Mouse (Mus musculus) heart, embryonic 15.5 days (tissue): Measurements from ENCODE around the gene Map2k7. TPM values are rescaled to one million over a fixed set of nuclear protein-coding genes. Genes with fewer than 3 reads are reported as not detected.
A peak's percentile ranks its signal among the peaks of the same experiment; 100 is the strongest.
"Not testable (repeated sequence)": the region's sequence is repeated elsewhere in the genome, so short reads cannot be mapped to it uniquely, and the experiment has no call there.

Experiments used
- ATAC-seq: fragments of 200-750 bp; cut with Nextera tagmentation; replicated peaks from 2 replicates; pipeline ENCODE4 v1.8.0; 2017; ENCODE audit warnings: low read depth, moderate TSS enrichment; ENCODE audit not compliant: insufficient number of reproducible peaks, insufficient read depth, low FRiP score
- H3K27ac ChIP-seq: fragments of 300-500 bp; sonication (generic); 2 replicates; pipeline ENCODE4 v1.5.1; 2015; ENCODE audit warnings: mild to moderate bottlenecking, inconsistent platforms
- H3K27me3 ChIP-seq: fragments of 300-500 bp; sonication (generic); 2 replicates; pipeline ENCODE4 v1.6.1; 2015; ENCODE audit warnings: inconsistent platforms
- H3K36me3 ChIP-seq: fragments of 300-500 bp; sonication (generic); 2 replicates; pipeline ENCODE4 v1.6.1; 2015; ENCODE audit warnings: mild to moderate bottlenecking, inconsistent platforms
- H3K4me1 ChIP-seq: fragments of 300-500 bp; sonication (generic); replicated peaks from 2 replicates; pipeline ENCODE4 v1.6.1; 2015; ENCODE audit warnings: inconsistent platforms
- H3K4me2 ChIP-seq: fragments of 300-500 bp; sonication (generic); 2 replicates; pipeline ENCODE4 v1.6.1; 2015; ENCODE audit warnings: inconsistent platforms, mild to moderate bottlenecking, moderate library complexity
- H3K4me3 ChIP-seq: fragments of 300-500 bp; sonication (generic); 2 replicates; pipeline ENCODE4 v1.5.1; 2015; ENCODE audit warnings: mild to moderate bottlenecking, inconsistent platforms
- H3K9ac ChIP-seq: fragments of 300-500 bp; sonication (generic); 2 replicates; pipeline ENCODE4 v1.6.1; 2015; ENCODE audit warnings: mild to moderate bottlenecking, inconsistent platforms
- H3K9me3 ChIP-seq: fragments of 300-500 bp; sonication (generic); replicated peaks from 2 replicates; pipeline ENCODE4 v1.6.1; 2016; ENCODE audit warnings: inconsistent platforms
- WGBS: fragments of 180-500 bp; shearing (Covaris S2); methylation state at CpG from one replicate; pipeline ENCODE4 v1.1.7; 2015; ENCODE audit warnings: mixed read lengths; 5-methylcytosine and 5-hydroxymethylcytosine counted together
- polyA plus RNA-seq: library from polyadenylated mRNA; unstranded; fragments of >200 nt; fragmentation: Nextera tagmentation; extraction: Ambion mirVana; gene quantifications from 2 replicates; pipeline ENCODE4 v1.2.1, GENCODE M21; 2015

Gene Map2k7
- polyA plus RNA-seq, 1 experiment from 2014 or later = 21.0 TPM

GRCm38 (mm10) chr8:4252116-4252760 lies 13.7 kb downstream of the Map2k7 start:
- peaks cover 42% of the 10 kb centered on the region for H3K4me1 ChIP-seq
- H3K36me3 ChIP-seq = peaks cover 17% of the 10 kb centered on the region; the same call in 1 of the 2 replicates
- H3K27me3 ChIP-seq = no peaks in the 10 kb centered on the region
- H3K4me3 ChIP-seq = peak overlapping the region; percentile 77
- WGBS = 35% methylated on average over 8 of the region's 8 CpGs
- no peaks in the 10 kb centered on the region for H3K9me3 ChIP-seq
- H3K27ac ChIP-seq = peak overlapping the region; percentile 13; the same call in 1 of the 2 replicates
- peak overlapping the region; percentile 82 for H3K4me2 ChIP-seq
- no peak for ATAC-seq
- H3K9ac ChIP-seq = peak overlapping the region; percentile 94

DNA sequence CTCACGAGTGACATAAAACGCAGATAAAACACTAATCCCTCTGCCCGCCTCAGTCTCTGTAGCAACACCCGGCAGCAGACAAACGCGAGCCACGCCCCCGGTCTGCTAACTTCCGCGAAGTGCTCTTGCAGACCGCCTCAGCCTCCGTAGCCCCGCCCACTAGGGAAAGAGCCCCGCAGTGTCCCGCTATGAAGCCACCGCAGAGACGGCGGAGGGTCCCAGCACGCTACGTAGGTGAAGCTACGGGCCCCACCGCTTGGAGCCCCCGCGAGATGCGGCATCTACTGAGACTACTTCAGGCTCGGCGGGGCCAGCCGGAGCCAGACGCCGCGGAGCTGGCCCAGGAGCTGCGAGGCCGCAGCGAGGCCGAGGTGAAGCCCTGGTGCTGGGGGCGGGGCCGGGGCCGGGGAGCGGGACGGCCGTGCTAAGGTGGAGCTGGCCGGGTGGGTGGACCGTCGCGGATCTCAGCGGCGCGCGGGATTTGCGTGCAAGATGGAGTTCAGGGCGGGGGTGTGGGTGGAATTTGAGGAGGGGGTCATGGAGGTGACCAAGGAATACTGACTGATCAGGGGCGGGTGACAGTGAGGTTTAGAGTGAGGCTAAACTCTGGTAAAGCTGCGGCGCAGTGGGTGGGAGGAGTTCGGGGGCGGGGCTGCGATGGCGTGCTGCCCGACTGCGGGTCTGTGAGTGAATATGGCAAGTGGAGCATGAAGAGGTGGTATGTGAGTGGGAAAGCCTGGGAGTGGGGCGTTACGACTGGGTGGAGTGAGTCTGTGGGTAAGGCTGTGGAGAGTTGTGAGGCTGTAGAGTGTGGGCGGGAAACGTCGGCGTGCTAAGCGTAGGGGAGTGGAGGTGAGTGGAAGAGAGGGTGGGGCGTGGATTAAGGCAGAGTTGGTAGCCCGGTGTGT lies 14.6 kb downstream of the Map2k7 start, which contains the start of gene Snapc2:
TSS of gene Snapc2 (plus strand) at position 147 of the 908 bp plus-strand sequence.
- Histone ChIP-seq H3K27me3 (no peaks in the 10 kb centered on the region), H3K9me3 (no peaks in the 10 kb centered on the region), H3K27ac (peak within 1 kb of the TSS; percentile 91), H3K4me3 (peak within 1 kb of the TSS; percentile 77), H3K4me1 (peaks cover 50% of the 10 kb centered on the region), H3K36me3 (peaks cover 17% of the 10 kb centered on the region; the same call in 1 of the 2 replicates), H3K4me2 (peak within 1 kb of the TSS; percentile 82), H3K9ac (peak within 1 kb of the TSS; percentile 94)
- peak; percentile 85 for ATAC-seq
- under 1% methylated on average over 69 of the region's 69 CpGs for WGBS

DNA sequence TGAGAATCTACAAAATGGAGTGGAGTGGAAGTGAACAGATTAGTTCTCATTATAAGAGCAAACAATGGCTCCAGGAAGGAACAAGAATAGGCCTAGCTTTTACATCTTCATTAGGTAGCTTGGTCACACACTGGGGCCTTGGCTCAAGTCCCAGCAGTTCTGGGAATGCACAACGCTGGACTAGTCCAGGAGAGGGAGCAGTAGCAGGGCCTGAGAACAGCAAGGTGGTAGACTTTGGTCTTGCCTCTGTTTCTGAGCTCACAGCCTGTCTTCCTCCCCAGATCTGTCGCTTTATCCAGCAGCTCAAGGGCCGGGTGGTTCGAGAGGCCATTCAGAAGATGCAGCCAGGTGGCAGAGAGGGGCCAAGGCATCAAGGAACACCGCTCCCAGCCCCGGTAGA lies 15.5 kb downstream of the Map2k7 start:
- Histone ChIP-seq H3K4me1 (peaks cover 52% of the 10 kb centered on the region), H3K27me3 (no peaks in the 10 kb centered on the region), H3K4me3 (peak overlapping the region; percentile 77), H3K4me2 (peak overlapping the region; percentile 82), H3K36me3 (peaks cover 17% of the 10 kb centered on the region; the same call in 1 of the 2 replicates), H3K27ac (peak overlapping the region; percentile 91; the same call in 1 of the 2 replicates), H3K9ac (0 out of 2 replicates have a peak overlapping the region, but pooled peaks have one; percentile 11), H3K9me3 (no peaks in the 10 kb centered on the region)
- no peak for ATAC-seq
- WGBS = 66% methylated on average over 6 of the region's 6 CpGs

DNA sequence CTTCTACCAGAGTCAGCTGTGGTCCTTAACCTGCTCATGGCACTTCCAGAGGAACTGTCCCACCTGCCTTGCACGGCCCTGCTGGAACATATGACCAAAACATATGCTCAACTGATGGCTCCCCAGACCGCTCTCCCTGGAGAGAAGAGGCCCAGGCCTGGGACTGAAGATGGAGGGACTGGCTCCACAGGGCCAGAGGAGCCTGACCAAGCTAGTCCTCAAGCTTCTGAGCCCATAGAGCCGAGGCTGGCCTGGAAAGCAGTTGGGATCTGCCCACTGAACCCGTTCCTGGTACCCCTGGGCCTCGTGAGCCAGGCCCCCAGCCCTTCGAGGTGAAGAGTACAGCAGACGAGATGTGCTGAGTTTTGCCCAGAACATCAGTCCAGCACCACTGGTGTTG lies 16.9 kb downstream of the Map2k7 start:
- not testable (repeated sequence) for H3K4me3 ChIP-seq, ATAC-seq, H3K9me3 ChIP-seq, H3K27me3 ChIP-seq, H3K4me2 ChIP-seq, H3K9ac ChIP-seq, H3K27ac ChIP-seq
- Histone ChIP-seq H3K36me3 (peaks cover 28% of the 10 kb centered on the region), H3K4me1 (peaks cover 45% of the 10 kb centered on the region)
- 82% methylated on average over 7 of the region's 7 CpGs for WGBS

DNA sequence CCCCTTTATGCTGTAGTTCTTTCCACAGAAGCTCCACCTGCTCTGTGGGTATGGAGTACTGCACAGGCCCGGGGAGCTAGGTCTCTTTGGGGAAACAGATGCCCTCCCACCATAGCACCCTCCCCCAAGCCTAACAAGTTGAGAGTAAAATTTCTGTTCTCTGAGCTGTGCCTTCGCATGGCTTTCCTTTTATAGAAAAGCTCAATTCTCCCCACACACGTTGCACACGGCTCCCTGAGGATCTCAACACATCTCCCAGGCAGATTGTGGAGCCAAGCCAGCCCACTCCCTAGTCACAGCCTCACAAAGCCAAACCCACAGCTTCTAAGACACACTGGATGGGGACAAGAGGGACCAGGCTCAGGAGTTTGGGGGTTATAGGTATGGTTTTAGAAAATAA lies 18.4 kb downstream of the Map2k7 start:
- H3K36me3 ChIP-seq = peaks cover 42% of the 10 kb centered on the region
- H3K27ac ChIP-seq = 0 out of 2 replicates have a peak overlapping the region, but pooled peaks have one; percentile 2
- H3K4me3 ChIP-seq = no peak overlapping the region
- H3K4me2 ChIP-seq = no peak overlapping the region
- H3K9ac ChIP-seq = no peak overlapping the region
- H3K4me1 ChIP-seq = peaks cover 42% of the 10 kb centered on the region
- H3K27me3 ChIP-seq = no peaks in the 10 kb centered on the region
- 39% methylated on average over 4 of the region's 4 CpGs for WGBS
- H3K9me3 ChIP-seq = no peaks in the 10 kb centered on the region
- no peak for ATAC-seq

DNA sequence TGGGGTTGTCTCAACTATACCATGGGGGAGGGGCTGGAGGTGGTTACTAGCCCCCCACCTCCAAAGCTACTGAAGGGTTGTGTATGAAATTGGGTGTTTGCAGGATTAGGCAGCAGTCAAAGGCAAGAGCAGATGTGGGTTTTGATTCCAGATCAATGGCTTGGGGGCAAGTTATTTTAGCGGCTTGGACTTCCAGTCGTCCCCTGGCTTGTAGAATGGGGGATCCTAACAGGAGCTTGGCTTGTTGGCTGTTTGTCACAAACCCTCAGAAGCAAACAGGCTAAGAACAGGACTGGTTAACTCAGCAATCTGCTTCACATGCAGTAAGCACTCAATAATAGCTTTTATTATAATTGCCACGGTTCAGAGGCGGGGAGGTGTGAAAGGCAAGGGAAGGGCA lies 18.8 kb downstream of the Map2k7 start:
- Histone ChIP-seq H3K4me1 (peaks cover 39% of the 10 kb centered on the region), H3K27ac (no peak overlapping the region)
- WGBS = 83% methylated on average over 4 of the region's 4 CpGs

GRCm38 (mm10) chr8:4258233-4258632 lies 19.7 kb downstream of the Map2k7 start:
- peaks cover 48% of the 10 kb centered on the region for H3K36me3 ChIP-seq
- H3K4me1 ChIP-seq = peaks cover 35% of the 10 kb centered on the region
- H3K27ac ChIP-seq = peak overlapping the region; percentile 67
- peak overlapping the region; percentile 96 for H3K4me2 ChIP-seq
- no peaks in the 10 kb centered on the region for H3K9me3 ChIP-seq
- no peaks in the 10 kb centered on the region for H3K27me3 ChIP-seq
- H3K4me3 ChIP-seq = peak overlapping the region; percentile 79
- peak overlapping the region; percentile 71 for H3K9ac ChIP-seq
- WGBS = 4% methylated on average over 35 of the region's 35 CpGs
- peak; percentile 59 for ATAC-seq

More for the DNA sequence above, 18.8 kb downstream of the Map2k7 start:
- Histone ChIP-seq H3K9ac (no peak overlapping the region), H3K4me3 (no peak overlapping the region), H3K27me3 (no peaks in the 10 kb centered on the region), H3K4me2 (peak overlapping the region; percentile 96; the same call in 1 of the 2 replicates), H3K9me3 (no peaks in the 10 kb centered on the region), H3K36me3 (peaks cover 45% of the 10 kb centered on the region)
- ATAC-seq = no peak

- WGBS = under 1% methylated on average over 32 of the region's 32 CpGs
- H3K27ac ChIP-seq = peak overlapping the region; percentile 67
- peak overlapping the region; percentile 71 for H3K9ac ChIP-seq
- peak overlapping the region; percentile 96 for H3K4me2 ChIP-seq
- peaks cover 52% of the 10 kb centered on the region for H3K36me3 ChIP-seq
- H3K4me3 ChIP-seq = peak overlapping the region; percentile 79
- no peaks in the 10 kb centered on the region for H3K9me3 ChIP-seq
- ATAC-seq = peak; percentile 58; the same call in 1 of the 2 replicates
- H3K4me1 ChIP-seq = peaks cover 33% of the 10 kb centered on the region
- no peaks in the 10 kb centered on the region for H3K27me3 ChIP-seq
Observed at GRCm38 (mm10) chr8:4258678-4259077, 20.1 kb downstream of the Map2k7 start.

DNA sequence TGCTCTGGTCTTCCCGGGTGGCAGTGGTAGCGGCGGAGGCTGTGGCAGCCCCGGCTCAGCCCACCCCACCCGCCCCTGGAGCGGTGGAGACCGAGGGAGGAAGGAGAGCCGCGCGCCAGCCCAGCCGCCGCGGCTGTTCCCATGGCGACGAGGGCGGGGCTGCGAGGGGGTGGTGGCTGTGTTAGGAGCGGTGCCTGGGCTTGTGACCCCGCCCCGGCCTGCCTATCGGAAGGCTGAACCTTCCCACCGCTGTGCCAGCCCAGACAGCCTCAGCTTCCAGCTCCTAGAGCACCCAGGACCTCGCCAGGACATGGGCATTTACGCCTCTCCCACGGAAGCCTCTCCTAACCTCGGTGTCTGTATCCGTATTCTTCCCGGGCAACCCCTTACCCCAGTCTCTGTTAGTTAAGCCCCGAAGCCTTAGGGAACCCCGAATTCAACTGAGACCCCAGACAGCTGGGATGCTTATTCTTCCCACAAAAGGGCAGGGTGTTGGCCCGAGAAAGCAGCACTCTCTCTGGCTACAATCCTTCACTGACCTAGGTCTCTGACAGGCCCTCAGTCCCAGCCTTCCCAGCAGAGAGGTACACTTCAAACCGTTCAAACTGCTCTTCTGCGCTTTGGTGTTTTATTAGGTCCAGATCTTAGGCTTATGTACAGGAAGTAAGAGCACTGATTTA lies 20.7 kb downstream of the Map2k7 start, which contains the start of gene Ctxn1:
TSS of gene Ctxn1 (minus strand) at position 150 of the 680 bp plus-strand sequence.
- Histone ChIP-seq H3K9me3 (no peaks in the 10 kb centered on the region), H3K4me3 (peak within 1 kb of the TSS; percentile 79), H3K27ac (peak within 1 kb of the TSS; percentile 67), H3K4me2 (peak within 1 kb of the TSS; percentile 96), H3K36me3 (peaks cover 58% of the 10 kb centered on the region), H3K27me3 (no peaks in the 10 kb centered on the region), H3K4me1 (peaks cover 27% of the 10 kb centered on the region), H3K9ac (peak within 1 kb of the TSS; percentile 71)
- peak; percentile 93 for ATAC-seq
- WGBS = 8% methylated on average over 33 of the region's 33 CpGs

DNA sequence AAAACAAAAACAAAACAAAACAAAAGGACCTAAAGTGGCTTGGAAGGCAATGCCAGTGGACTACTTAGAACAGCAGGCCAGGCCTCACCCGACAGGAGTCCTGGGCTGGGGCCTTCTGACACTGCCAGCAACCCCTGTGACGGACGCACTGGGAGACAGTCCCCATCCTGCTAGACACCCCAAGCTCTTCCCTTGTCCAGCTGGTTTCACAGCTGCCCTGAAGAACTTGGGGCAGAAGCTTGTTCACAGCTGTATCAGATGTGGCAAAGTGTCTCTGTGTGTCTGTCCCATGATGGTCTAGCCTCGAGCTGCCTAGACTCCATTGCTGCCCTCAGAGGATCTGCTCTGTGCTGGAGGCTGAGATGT lies 21.2 kb downstream of the Map2k7 start:
- H3K4me2 ChIP-seq = no peak overlapping the region
- H3K27me3 ChIP-seq = no peaks in the 10 kb centered on the region
- 85% methylated on average over 4 of the region's 4 CpGs for WGBS
- no peak overlapping the region for H3K4me3 ChIP-seq
- no peak for ATAC-seq
- peaks cover 27% of the 10 kb centered on the region for H3K4me1 ChIP-seq
- H3K9me3 ChIP-seq = no peaks in the 10 kb centered on the region
- no peak overlapping the region for H3K9ac ChIP-seq
- H3K27ac ChIP-seq = peak overlapping the region; percentile 59
- peaks cover 62% of the 10 kb centered on the region for H3K36me3 ChIP-seq
